Mouse (Mus musculus): Measurements from ENCODE around the gene Mc1r.

GRCm38 (mm10) chr8:123414255-123414654, 7.3 kb downstream of the Mc1r start:
- TF ChIP-seq POLR2A (IDR thresholded peaks at IDR 0.05; ENCODE audit: low read depth, low read length) (no peak), CTCF (IDR thresholded peaks at IDR 0.05; ENCODE audit: extremely low read depth, insufficient read depth, insufficient read length, insufficient replicate concordance) (no peak)

All from spleen, adult 2 months (tissue).